Mouse (Mus musculus) ES-Bruce4 (cell line): ENCODE measurements around the gene Kif22. TPM values are rescaled to one million over a fixed set of nuclear protein-coding genes. Genes with fewer than 3 reads are reported as not detected.

Source experiments
- H3K27ac ChIP-seq: 2 replicates; pipeline ENCODE4 v1.5.1; 2012; ENCODE audit warnings: low read length, inconsistent platforms; ENCODE audit not compliant: insufficient read depth
- H3K27me3 ChIP-seq: 2 replicates; pipeline ENCODE4 v1.6.1; 2012; ENCODE audit warnings: mild to moderate bottlenecking, low read length, inconsistent platforms; ENCODE audit not compliant: control insufficient read depth, poor library complexity, insufficient read depth, severe bottlenecking
- H3K36me3 ChIP-seq: 2 replicates; pipeline ENCODE4 v1.6.1; 2012; ENCODE audit warnings: inconsistent platforms, mild to moderate bottlenecking, low read length, moderate library complexity; ENCODE audit not compliant: control insufficient read depth, poor library complexity, insufficient read depth, severe bottlenecking
- H3K4me1 ChIP-seq: one replicate; pipeline ENCODE4 v1.8.1; 2011; ENCODE audit warnings: low read length; ENCODE audit not compliant: control insufficient read depth, insufficient read depth
- H3K4me3 ChIP-seq: 2 replicates; pipeline ENCODE4 v1.5.1; 2011; ENCODE audit warnings: low read depth, mild to moderate bottlenecking, low read length
- H3K9ac ChIP-seq: 2 replicates; pipeline ENCODE4 v1.6.1; 2012; ENCODE audit warnings: low read depth, mild to moderate bottlenecking, inconsistent platforms; ENCODE audit not compliant: poor library complexity, severe bottlenecking
- H3K9me3 ChIP-seq: replicated peaks from 2 replicates; pipeline ENCODE4 v1.6.1; 2012; ENCODE audit warnings: mild to moderate bottlenecking, low read length, inconsistent platforms; ENCODE audit not compliant: control insufficient read depth, poor library complexity, insufficient read depth, severe bottlenecking
- CTCF ChIP-seq: IDR thresholded peaks from one replicate; pipeline ENCODE4 v1.8.1; 2011; ENCODE audit warnings: low read depth, low read length
- EP300 ChIP-seq: IDR thresholded peaks from 2 replicates; pipeline ENCODE4 v1.6.1; 2011; ENCODE audit warnings: low read depth, low read length; ENCODE audit not compliant: insufficient read depth
- POLR2A ChIP-seq: IDR thresholded peaks from one replicate; pipeline ENCODE4 v1.8.1; 2011; ENCODE audit warnings: low read length; ENCODE audit not compliant: insufficient read depth
- polyA plus RNA-seq: library from polyadenylated mRNA; stranded (reverse); fragments of >200 nt; gene quantifications from 2 replicates; pipeline ENCODE4 v1.2.4, GENCODE M21; 2011; ENCODE audit warnings: low read depth; ENCODE audit not compliant: missing spikeins, insufficient read depth, insufficient read length

The Kif22 gene
- polyA plus RNA-seq, 1 experiment: 106 TPM

DNA sequence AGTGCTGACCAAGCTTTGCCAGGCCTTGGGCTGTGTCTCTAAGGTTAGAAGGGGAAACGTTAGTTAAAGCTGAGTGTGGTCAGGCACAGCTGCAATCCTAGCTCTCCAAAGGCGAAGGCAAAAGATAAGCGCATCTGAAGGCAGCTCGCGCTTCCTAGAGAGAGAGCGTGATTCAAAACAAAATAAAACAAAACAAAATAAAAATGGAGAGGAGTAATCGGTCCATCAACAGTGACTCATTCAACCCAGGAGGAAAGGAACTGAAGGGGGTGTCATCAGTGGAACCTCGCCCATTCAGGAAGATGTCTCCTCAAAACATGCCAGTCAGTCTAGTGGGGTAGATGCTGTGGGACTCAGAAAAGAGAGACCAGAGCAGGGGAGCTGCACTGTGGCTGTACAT, 40.0 kb upstream of the Kif22 start:
- H3K27me3 ChIP-seq: no peaks in the 10 kb centered on the region
- H3K4me1 ChIP-seq: no peaks in the 10 kb centered on the region
- H3K36me3 ChIP-seq: no peaks in the 10 kb centered on the region
- H3K4me3 ChIP-seq: no peak overlapping the region
- no peaks in the 10 kb centered on the region for H3K9me3 ChIP-seq
- TF ChIP-seq CTCF (no peak), POLR2A (no peak), EP300 (no peak)
- no peak overlapping the region for H3K9ac ChIP-seq
- no peak overlapping the region for H3K27ac ChIP-seq

GRCm38 (mm10) chr7:127080045-127080444, 37.8 kb upstream of the Kif22 start:
- Histone ChIP-seq H3K9me3 (no peaks in the 10 kb centered on the region), H3K4me1 (no peaks in the 10 kb centered on the region), H3K9ac (no peak overlapping the region), H3K27ac (no peak overlapping the region), H3K27me3 (no peaks in the 10 kb centered on the region), H3K36me3 (no peaks in the 10 kb centered on the region), H3K4me3 (no peak overlapping the region)
- TF ChIP-seq POLR2A (no peak), EP300 (no peak), CTCF (no peak)

DNA sequence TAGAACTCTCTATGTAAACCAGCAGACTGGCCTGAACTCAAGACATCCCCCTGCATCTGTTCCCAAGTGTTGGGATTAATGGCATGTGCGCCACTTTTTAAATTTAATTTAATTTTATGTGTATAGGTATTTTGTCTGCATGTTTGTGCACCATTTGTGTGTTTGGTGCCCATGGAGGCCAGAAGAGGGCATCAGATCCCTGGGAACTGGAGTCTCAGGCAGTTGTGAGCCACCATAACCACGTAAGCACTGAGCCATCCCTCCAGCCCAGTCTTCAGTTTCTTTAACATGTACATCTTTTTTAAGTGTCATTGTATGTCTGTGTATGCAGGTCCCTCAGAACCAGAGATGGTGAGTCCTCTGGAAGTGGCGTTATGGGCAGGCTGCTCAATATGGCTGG, 35.4 kb upstream of the Kif22 start:
- Histone ChIP-seq H3K27ac (no peak overlapping the region), H3K9ac (no peak overlapping the region), H3K4me3 (no peak overlapping the region), H3K9me3 (no peaks in the 10 kb centered on the region), H3K27me3 (no peaks in the 10 kb centered on the region), H3K36me3 (no peaks in the 10 kb centered on the region), H3K4me1 (no peaks in the 10 kb centered on the region)
- no peak for TF ChIP-seq POLR2A
- TF ChIP-seq CTCF: peak; percentile 27

DNA sequence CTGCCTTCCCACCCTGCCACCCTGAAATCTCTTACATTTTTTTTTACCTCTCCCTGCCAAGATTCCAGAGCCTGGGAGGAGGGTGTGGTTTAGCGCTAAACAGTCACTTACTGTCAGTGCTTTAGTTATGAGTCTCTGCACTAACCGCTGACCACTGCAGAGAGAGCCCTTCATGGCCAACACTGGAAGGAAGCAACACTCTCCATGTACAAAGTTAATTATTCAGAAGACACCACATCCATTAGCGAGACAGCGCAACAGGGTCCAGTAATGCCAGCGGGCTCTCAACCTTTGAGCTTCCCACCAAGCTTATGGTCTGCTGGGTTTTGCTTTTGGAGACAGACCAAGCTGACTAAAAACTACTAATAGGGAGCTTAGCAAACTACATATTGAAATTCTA, 33.9 kb upstream of the Kif22 start:
- Histone ChIP-seq H3K9me3 (no peaks in the 10 kb centered on the region), H3K9ac (no peak overlapping the region), H3K27me3 (no peaks in the 10 kb centered on the region), H3K4me3 (no peak overlapping the region), H3K27ac (no peak overlapping the region), H3K4me1 (no peaks in the 10 kb centered on the region), H3K36me3 (no peaks in the 10 kb centered on the region)
- TF ChIP-seq EP300 (no peak), POLR2A (no peak)

- Histone ChIP-seq H3K4me3 (no peak overlapping the region), H3K36me3 (no peaks in the 10 kb centered on the region), H3K27ac (no peak overlapping the region), H3K27me3 (no peaks in the 10 kb centered on the region), H3K4me1 (no peaks in the 10 kb centered on the region), H3K9me3 (no peaks in the 10 kb centered on the region), H3K9ac (no peak overlapping the region)
- TF ChIP-seq CTCF: no peak
- no peak for TF ChIP-seq POLR2A
- TF ChIP-seq EP300: no peak
These were observed 30.9 kb upstream of the Kif22 start for GRCm38 (mm10) chr7:127073221-127073620.

- no peaks in the 10 kb centered on the region for H3K9me3 ChIP-seq
- TF ChIP-seq CTCF: no peak
- H3K27ac ChIP-seq: no peak overlapping the region
These were observed 28.7 kb upstream of the Kif22 start for GRCm38 (mm10) chr7:127070871-127071413.

More at GRCm38 (mm10) chr7:127070871-127071413, 28.7 kb upstream of the Kif22 start:
- H3K36me3 ChIP-seq: no peaks in the 10 kb centered on the region
- no peaks in the 10 kb centered on the region for H3K4me1 ChIP-seq
- H3K4me3 ChIP-seq: no peak overlapping the region
- H3K9ac ChIP-seq: no peak overlapping the region
- H3K27me3 ChIP-seq: no peaks in the 10 kb centered on the region
